Mouse (Mus musculus) embryonic facial prominence, embryonic 15.5 days (tissue): Measurements from ENCODE around the gene Coq9. TPM values are rescaled to one million over a fixed set of nuclear protein-coding genes. Genes with fewer than 3 reads are reported as not detected.

Experiments used
- ATAC-seq: fragments of 200-750 bp; cut with Nextera tagmentation; 2 replicates; pipeline ENCODE4 v1.8.0; 2017; ENCODE audit warnings: low read depth, moderate TSS enrichment; ENCODE audit not compliant: insufficient number of reproducible peaks, low FRiP score, low TSS enrichment
- H3K27ac ChIP-seq: fragments of 300-500 bp; sonication (generic); replicated peaks from 2 replicates; pipeline ENCODE4 v1.5.1; 2015; ENCODE audit warnings: mild to moderate bottlenecking, inconsistent platforms
- H3K27me3 ChIP-seq: fragments of 300-500 bp; sonication (generic); 2 replicates; pipeline ENCODE4 v1.6.1; 2015; ENCODE audit warnings: inconsistent platforms
- H3K36me3 ChIP-seq: fragments of 300-500 bp; sonication (generic); 2 replicates; pipeline ENCODE4 v1.6.1; 2015; ENCODE audit warnings: mild to moderate bottlenecking, inconsistent platforms
- H3K4me1 ChIP-seq: fragments of 300-500 bp; sonication (generic); 2 replicates; pipeline ENCODE4 v1.6.1; 2015; ENCODE audit warnings: inconsistent platforms
- H3K4me2 ChIP-seq: fragments of 300-500 bp; sonication (generic); replicated peaks from 2 replicates; pipeline ENCODE4 v1.6.1; 2015; ENCODE audit warnings: mild to moderate bottlenecking, inconsistent platforms
- H3K4me3 ChIP-seq: fragments of 300-500 bp; sonication (generic); replicated peaks from 2 replicates; pipeline ENCODE4 v1.5.1; 2015; ENCODE audit warnings: mild to moderate bottlenecking, inconsistent platforms
- H3K9ac ChIP-seq: fragments of 300-500 bp; sonication (generic); 2 replicates; pipeline ENCODE4 v1.6.1; 2015; ENCODE audit warnings: inconsistent platforms
- H3K9me3 ChIP-seq: fragments of 300-500 bp; sonication (generic); replicated peaks from 2 replicates; pipeline ENCODE4 v1.6.1; 2016; ENCODE audit warnings: inconsistent platforms
- WGBS: fragments of 180-500 bp; shearing (Covaris S2); methylation state at CpG from one replicate; pipeline ENCODE4 v1.1.7; 2015; 5-methylcytosine and 5-hydroxymethylcytosine counted together
- polyA plus RNA-seq: library from polyadenylated mRNA; unstranded; fragments of >200 nt; fragmentation: Nextera tagmentation; extraction: Ambion mirVana; gene quantifications from 2 replicates; pipeline ENCODE4 v1.2.1, GENCODE M21; 2015

The Coq9 gene
- 78.0 and 80.7 TPM in 2 replicates for polyA plus RNA-seq

GRCm38 (mm10) chr8:94837662-94838574 is at the start of gene Coq9, which contains the start of gene Ciapin1:
Gene Coq9, plus strand, starts transcription at chr8:94838321.
Gene Ciapin1, minus strand, starts transcription at chr8:94838358.
- Histone ChIP-seq H3K4me1 (peaks cover 18% of the 10 kb centered on the region), H3K27me3 (no peaks in the 10 kb centered on the region), H3K9ac (peak within 1 kb of the TSS; percentile 88), H3K4me3 (peak within 1 kb of the TSS; percentile 85), H3K4me2 (peak within 1 kb of the TSS; percentile 83), H3K27ac (peak within 1 kb of the TSS; percentile 93), H3K36me3 (0 out of 2 replicates have a peak, but pooled peaks cover 7% of the 10 kb centered on the region), H3K9me3 (no peaks in the 10 kb centered on the region)
- peak; percentile 98 for ATAC-seq
- WGBS: under 1% methylated on average over 72 of the region's 82 CpGs

GRCm38 (mm10) chr8:94789256-94789955 is 48.7 kb upstream of the Coq9 start:
- 66% methylated on average over 10 of the region's 10 CpGs for WGBS
- Histone ChIP-seq H3K4me3 (no peak overlapping the region), H3K27me3 (no peaks in the 10 kb centered on the region), H3K27ac (no peak overlapping the region), H3K9ac (no peak overlapping the region), H3K4me1 (peaks cover 16% of the 10 kb centered on the region), H3K36me3 (no peaks in the 10 kb centered on the region), H3K9me3 (no peaks in the 10 kb centered on the region), H3K4me2 (no peak overlapping the region)
- ATAC-seq: no peak

GRCm38 (mm10) chr8:94794368-94794767 is 43.8 kb upstream of the Coq9 start:
- Histone ChIP-seq H3K27me3 (no peaks in the 10 kb centered on the region), H3K27ac (no peak overlapping the region), H3K4me1 (no peaks in the 10 kb centered on the region), H3K4me2 (no peak overlapping the region), H3K4me3 (no peak overlapping the region), H3K9ac (no peak overlapping the region), H3K9me3 (no peaks in the 10 kb centered on the region), H3K36me3 (no peaks in the 10 kb centered on the region)
- WGBS: 89% methylated on average over 4 of the region's 4 CpGs
- ATAC-seq: no peak

- Histone ChIP-seq H3K4me3 (no peak overlapping the region), H3K9me3 (no peaks in the 10 kb centered on the region), H3K36me3 (no peaks in the 10 kb centered on the region), H3K27ac (no peak overlapping the region), H3K9ac (no peak overlapping the region), H3K4me1 (no peaks in the 10 kb centered on the region), H3K4me2 (no peak overlapping the region), H3K27me3 (no peaks in the 10 kb centered on the region)
- WGBS: 94% methylated on average over 2 of the region's 2 CpGs
- no peak for ATAC-seq
Measured at GRCm38 (mm10) chr8:94794782-94795181, 43.3 kb upstream of the Coq9 start.

GRCm38 (mm10) chr8:94800278-94800968 is 37.7 kb upstream of the Coq9 start:
- ATAC-seq: no peak
- no peak overlapping the region for H3K4me2 ChIP-seq
- H3K36me3 ChIP-seq: no peaks in the 10 kb centered on the region
- H3K9ac ChIP-seq: no peak overlapping the region
- no peak overlapping the region for H3K27ac ChIP-seq
- H3K27me3 ChIP-seq: no peaks in the 10 kb centered on the region
- no peaks in the 10 kb centered on the region for H3K9me3 ChIP-seq
- no peak overlapping the region for H3K4me3 ChIP-seq
- 63% methylated on average over 7 of the region's 7 CpGs for WGBS
- H3K4me1 ChIP-seq: no peaks in the 10 kb centered on the region

- Histone ChIP-seq H3K9ac (no peak overlapping the region), H3K36me3 (no peaks in the 10 kb centered on the region), H3K4me3 (no peak overlapping the region), H3K27me3 (no peaks in the 10 kb centered on the region), H3K27ac (no peak overlapping the region), H3K9me3 (no peaks in the 10 kb centered on the region), H3K4me1 (no peaks in the 10 kb centered on the region), H3K4me2 (no peak overlapping the region)
- 41% methylated on average over 14 of the region's 14 CpGs for WGBS
- no peak for ATAC-seq
Measured at GRCm38 (mm10) chr8:94801293-94802095, 36.6 kb upstream of the Coq9 start.

GRCm38 (mm10) chr8:94802375-94802774 is 35.7 kb upstream of the Coq9 start:
- no peak for ATAC-seq
- Histone ChIP-seq H3K9me3 (no peaks in the 10 kb centered on the region), H3K27ac (no peak overlapping the region), H3K4me1 (no peaks in the 10 kb centered on the region), H3K36me3 (no peaks in the 10 kb centered on the region), H3K9ac (no peak overlapping the region), H3K27me3 (no peaks in the 10 kb centered on the region), H3K4me3 (no peak overlapping the region), H3K4me2 (no peak overlapping the region)
- 52% methylated on average over 4 of the region's 4 CpGs for WGBS

- no peaks in the 10 kb centered on the region for H3K4me1 ChIP-seq
- H3K9me3 ChIP-seq: no peaks in the 10 kb centered on the region
- no peak overlapping the region for H3K4me2 ChIP-seq
- no peaks in the 10 kb centered on the region for H3K27me3 ChIP-seq
- no peak for ATAC-seq
- H3K9ac ChIP-seq: no peak overlapping the region
- H3K27ac ChIP-seq: no peak overlapping the region
- WGBS: 76% methylated on average over 6 of the region's 6 CpGs
- no peak overlapping the region for H3K4me3 ChIP-seq
- no peaks in the 10 kb centered on the region for H3K36me3 ChIP-seq
Measured at GRCm38 (mm10) chr8:94803551-94803950, 34.6 kb upstream of the Coq9 start.

GRCm38 (mm10) chr8:94804546-94805340 is 33.4 kb upstream of the Coq9 start:
- no peak for ATAC-seq
- Histone ChIP-seq H3K27me3 (no peaks in the 10 kb centered on the region), H3K36me3 (no peaks in the 10 kb centered on the region), H3K4me3 (no peak overlapping the region), H3K9me3 (no peaks in the 10 kb centered on the region), H3K4me2 (no peak overlapping the region), H3K27ac (no peak overlapping the region), H3K9ac (no peak overlapping the region), H3K4me1 (no peaks in the 10 kb centered on the region)
- WGBS: 68% methylated on average over 10 of the region's 10 CpGs

- H3K4me1 ChIP-seq: no peaks in the 10 kb centered on the region
- H3K27ac ChIP-seq: no peak overlapping the region
- WGBS: 73% methylated on average over 4 of the region's 4 CpGs
- no peak overlapping the region for H3K4me3 ChIP-seq
- no peak for ATAC-seq
- H3K27me3 ChIP-seq: no peaks in the 10 kb centered on the region
- no peak overlapping the region for H3K9ac ChIP-seq
- H3K36me3 ChIP-seq: no peaks in the 10 kb centered on the region
- no peak overlapping the region for H3K4me2 ChIP-seq
- H3K9me3 ChIP-seq: no peaks in the 10 kb centered on the region
Measured at GRCm38 (mm10) chr8:94805811-94806210, 32.3 kb upstream of the Coq9 start.
